In the genomic region with DNA sequence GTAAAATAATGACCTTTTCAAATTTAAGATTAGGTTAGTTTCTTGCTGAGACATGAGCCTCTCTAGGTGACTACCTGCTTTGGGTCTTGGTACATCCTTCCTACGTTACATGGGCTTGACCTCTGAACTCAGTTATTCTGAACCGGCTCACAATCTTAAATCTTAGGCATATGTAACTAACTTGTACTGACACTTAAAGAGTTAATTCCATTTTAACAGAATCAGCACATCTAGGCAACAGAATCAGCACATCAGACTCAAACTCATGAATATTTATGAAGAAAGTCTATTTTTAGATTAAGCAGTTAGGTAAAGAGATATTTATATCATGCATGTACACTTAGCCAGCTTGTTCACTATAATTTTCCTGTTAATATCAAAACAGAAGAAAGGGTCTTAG, we compare ENCODE assay signal across 30 mouse cellular contexts. TPM values are rescaled to one million over a fixed set of nuclear protein-coding genes. Genes with fewer than 3 reads are reported as not detected.
DNase-seq lines count a peak whose midpoint lies in the region; ATAC-seq and TF ChIP-seq lines count a peak whose summit lies in the region.
"Had no signal": no experiment of that assay in that cellular context is flagged by ENCODE, and none has a peak within 500 bp of the region (broad histone marks: within the 10 kb centered on the region; RNA-seq: fewer than 3 reads in every experiment).

No protein-coding gene starts in this region.

- H3K9me3 ChIP-seq in forebrain, embryonic 11.5 days (ENCODE audit: control insufficient read depth, low read length) = no peaks in the 10 kb centered on the region
- no peaks in the 10 kb centered on the region for H3K9me3 ChIP-seq in forebrain, embryonic 10.5 days
- H3K9me3 ChIP-seq in forebrain, embryonic 15.5 days = no peaks in the 10 kb centered on the region
- H3K9me3 ChIP-seq in midbrain, embryonic 16.5 days (replicated peaks; ENCODE audit: control insufficient read depth, low read length, poor library complexity, severe bottlenecking) = no peaks in the 10 kb centered on the region
- H3K9me3 ChIP-seq: embryonic facial prominence, embryonic 15.5 days; limb, embryonic 10.5 days; neural tube, embryonic 15.5 days had no signal

- no peak for DNase-seq in forebrain, embryonic 11.5 days (ENCODE audit: low spot score)
- no peak for DNase-seq in forebrain, embryonic 10.5 days (ENCODE audit: extremely low spot score, low spot score)
- DNase-seq in layer of hippocampus, adult 2 months (ENCODE audit: low spot score in 2 of 2) = no peak
- DNase-seq in layer of hippocampus, adult 9-10 months (ENCODE audit: low spot score) = no peak
- DNase-seq: adrenal gland, postnatal 10 days; cerebellum, adult 9-10 months; gastrocnemius, postnatal 25 days; heart, adult 2 months; kidney, adult 2 months; lung, postnatal 4 days; right cerebral cortex, adult 18-20 months; thymus, adult 18-20 months; thymus, postnatal 36 days had no signal

- no peaks in the 10 kb centered on the region; the same call in 1 of the 2 replicates for H3K36me3 ChIP-seq in forebrain, embryonic 11.5 days (ENCODE audit: control insufficient read depth, insufficient read depth, low read length)
- H3K36me3 ChIP-seq in forebrain, embryonic 10.5 days (replicated peaks) = peaks cover 8% of the 10 kb centered on the region
- peaks cover 16% of the 10 kb centered on the region for H3K36me3 ChIP-seq in forebrain, embryonic 15.5 days
- H3K36me3 ChIP-seq in midbrain, embryonic 16.5 days (ENCODE audit: control insufficient read depth, insufficient read depth, low read length) = peaks cover 8% of the 10 kb centered on the region
- H3K36me3 ChIP-seq: embryonic facial prominence, embryonic 15.5 days; limb, embryonic 10.5 days had no signal

- no peak overlapping the region for H3K27ac ChIP-seq in forebrain, embryonic 11.5 days (ENCODE audit: low read depth, low read length)
- H3K27ac ChIP-seq in forebrain, embryonic 10.5 days = no peak overlapping the region
- peak overlapping the region; percentile 1; the same call in 1 of the 2 replicates for H3K27ac ChIP-seq in layer of hippocampus, adult 2 months
- H3K27ac ChIP-seq in forebrain, embryonic 15.5 days (replicated peaks) = no peak overlapping the region
- no peak overlapping the region for H3K27ac ChIP-seq in midbrain, embryonic 16.5 days (ENCODE audit: low read length)
- H3K27ac ChIP-seq: embryonic facial prominence, embryonic 15.5 days; heart, adult 2 months; kidney, postnatal 0 days; limb, embryonic 10.5 days; neural tube, embryonic 15.5 days had no signal

- peaks cover 4% of the 10 kb centered on the region; the same call in 1 of the 2 replicates for H3K4me1 ChIP-seq in forebrain, embryonic 11.5 days (replicated peaks; ENCODE audit: control insufficient read depth, insufficient read depth, low read length)
- peaks cover 32% of the 10 kb centered on the region for H3K4me1 ChIP-seq in forebrain, embryonic 10.5 days
- H3K4me1 ChIP-seq in forebrain, embryonic 15.5 days = peaks cover 18% of the 10 kb centered on the region
- H3K4me1 ChIP-seq in midbrain, embryonic 16.5 days (ENCODE audit: control insufficient read depth, insufficient read depth, low read length) = peaks cover 9% of the 10 kb centered on the region
- H3K4me1 ChIP-seq: embryonic facial prominence, embryonic 15.5 days; limb, embryonic 10.5 days had no signal

- WGBS in forebrain, embryonic 11.5 days = 66% methylated on average over 2 of the region's 2 CpGs
- WGBS in forebrain, embryonic 10.5 days = 77% methylated on average over 2 of the region's 2 CpGs
- WGBS in forebrain, embryonic 15.5 days = 36% methylated on average over 2 of the region's 2 CpGs
- 34% methylated on average over 2 of the region's 2 CpGs for WGBS in midbrain, embryonic 16.5 days

- no peaks in the 10 kb centered on the region for H3K27me3 ChIP-seq in forebrain, embryonic 11.5 days (ENCODE audit: control insufficient read depth, insufficient read depth, low read length)
- H3K27me3 ChIP-seq in forebrain, embryonic 10.5 days (ENCODE audit: poor library complexity, severe bottlenecking) = no peaks in the 10 kb centered on the region
- H3K27me3 ChIP-seq in forebrain, embryonic 15.5 days = no peaks in the 10 kb centered on the region
- no peaks in the 10 kb centered on the region for H3K27me3 ChIP-seq in midbrain, embryonic 16.5 days (ENCODE audit: control insufficient read depth, insufficient read depth, low read depth, low read length)
- H3K27me3 ChIP-seq: embryonic facial prominence, embryonic 15.5 days; neural tube, embryonic 15.5 days had no signal

- H3K4me3 ChIP-seq in forebrain, embryonic 11.5 days (ENCODE audit: low read depth, low read length) = no peak overlapping the region
- H3K4me3 ChIP-seq in forebrain, embryonic 10.5 days = no peak overlapping the region
- H3K4me3 ChIP-seq in layer of hippocampus, adult 2 months = no peak overlapping the region
- no peak overlapping the region for H3K4me3 ChIP-seq in forebrain, embryonic 15.5 days
- H3K4me3 ChIP-seq in midbrain, embryonic 16.5 days (ENCODE audit: low read depth, low read length) = no peak overlapping the region
- H3K4me3 ChIP-seq: embryonic facial prominence, embryonic 15.5 days; heart, adult 2 months; limb, embryonic 10.5 days; myocyte; neural tube, embryonic 15.5 days had no signal

- H3K9ac ChIP-seq in forebrain, embryonic 11.5 days (ENCODE audit: low read length) = no peak overlapping the region
- H3K9ac ChIP-seq in forebrain, embryonic 15.5 days (replicated peaks) = no peak overlapping the region
- no peak overlapping the region for H3K9ac ChIP-seq in midbrain, embryonic 16.5 days (ENCODE audit: low read depth, low read length)
- H3K9ac ChIP-seq: embryonic facial prominence, embryonic 15.5 days; neural tube, embryonic 15.5 days had no signal

- no peak overlapping the region for H3K4me2 ChIP-seq in forebrain, embryonic 11.5 days (ENCODE audit: low read depth, low read length, severe bottlenecking)
- no peak overlapping the region for H3K4me2 ChIP-seq in forebrain, embryonic 15.5 days (replicated peaks)
- no peak overlapping the region for H3K4me2 ChIP-seq in midbrain, embryonic 16.5 days (ENCODE audit: low read length)
- H3K4me2 ChIP-seq: embryonic facial prominence, embryonic 15.5 days; neural tube, embryonic 15.5 days had no signal

- ATAC-seq in forebrain, embryonic 11.5 days (replicated peaks; ENCODE audit: low FRiP score) = peak; percentile 44; the same call in 1 of the 2 replicates
- ATAC-seq in forebrain, embryonic 15.5 days (replicated peaks) = peak; percentile 71
- ATAC-seq in midbrain, embryonic 16.5 days = peak; percentile 55
- ATAC-seq in erythroblast, adult 5-6 weeks (replicated peaks; ENCODE audit: low FRiP score, poor library complexity, severe bottlenecking) = no peak
- ATAC-seq: activated CD4-positive, CD25-positive, alpha-beta regulatory T cell, adult 4 months; inflammation-experienced regulatory T-cells, adult 6 months had no signal

- no peak for TF ChIP-seq CTCF in layer of hippocampus, adult 2 months (conservative IDR thresholded peaks at IDR 0.05)

RNA-seq across cellular contexts. Expression of gene 9330159F19Rik, which starts 6.0 kb away (rescaled TPM):
- polyA plus RNA-seq in forebrain, embryonic 11.5 days (2014; fragmentation: Nextera tagmentation; extraction: Ambion mirVana) = 6.8 and 9.1 TPM in 2 replicates
- polyA plus RNA-seq in forebrain, embryonic 10.5 days (2016; fragmentation: Nextera tagmentation; extraction: Ambion mirVana) = 2.3 and 2.5 TPM in 2 replicates
- 10 to 100 TPM; 78.0 to 82.9 TPM for total RNA-seq in layer of hippocampus, adult 2 months (2021)
- 39.5 and 40.0 TPM in 2 replicates for polyA plus RNA-seq in forebrain, embryonic 15.5 days (2015; fragmentation: Nextera tagmentation; extraction: Ambion mirVana)
- polyA plus RNA-seq in midbrain, embryonic 16.5 days (2015; fragmentation: Nextera tagmentation; extraction: Ambion mirVana) = 35.1 and 39.6 TPM in 2 replicates
- total RNA-seq in erythroblast, adult 5-6 weeks (2015; ENCODE audit: low replicate concordance) = not detected in 2 replicates
- not detected in 2 replicates for total RNA-seq in erythroblast, adult 5-6 weeks (2017; ENCODE audit: low replicate concordance)
- total RNA-seq: megakaryocyte-erythroid progenitor cell, adult 5-6 weeks had no signal
- polyA plus RNA-seq: inflammation-experienced regulatory T-cells, adult 6 months; liver, adult 2 months had no signal

RNA-seq across cellular contexts. Expression of gene Gm49353, which starts 18.7 kb away (rescaled TPM):
- 4.5 and 5.3 TPM in 2 replicates for polyA plus RNA-seq in forebrain, embryonic 11.5 days (2014; fragmentation: Nextera tagmentation; extraction: Ambion mirVana)
- polyA plus RNA-seq in forebrain, embryonic 10.5 days (2016; fragmentation: Nextera tagmentation; extraction: Ambion mirVana) = 0.39 and 1.0 TPM in 2 replicates
- 10 to 100 TPM; 28.0 to 29.8 TPM for total RNA-seq in layer of hippocampus, adult 2 months (2021)
- 20.1 and 22.3 TPM in 2 replicates for polyA plus RNA-seq in forebrain, embryonic 15.5 days (2015; fragmentation: Nextera tagmentation; extraction: Ambion mirVana)
- polyA plus RNA-seq in midbrain, embryonic 16.5 days (2015; fragmentation: Nextera tagmentation; extraction: Ambion mirVana) = 10.6 and 15.6 TPM in 2 replicates
- not detected in 2 replicates for total RNA-seq in erythroblast, adult 5-6 weeks (2015; ENCODE audit: low replicate concordance)
- total RNA-seq in erythroblast, adult 5-6 weeks (2017; ENCODE audit: low replicate concordance) = not detected in 2 replicates
- total RNA-seq: heart, adult 2 months; heart, postnatal 25 days; liver, adult 2 months; megakaryocyte-erythroid progenitor cell, adult 5-6 weeks had no signal
- polyA plus RNA-seq: activated CD4-positive, CD25-positive, alpha-beta regulatory T cell, adult 4 months; heart, adult 2 months; heart, embryonic 14.5 days; inflammation-experienced regulatory T-cells, adult 6 months; kidney, adult 2 months; kidney, postnatal 0 days; large intestine, adult 2 months; limb, embryonic 10.5 days; liver, adult 2 months; liver, embryonic 16.5 days; lung, embryonic 16.5 days had no signal
